Mouse (Mus musculus) left cerebral cortex, postnatal 14 days (tissue): ENCODE data around the gene Tnfrsf1a. TPM values are rescaled to one million over a fixed set of nuclear protein-coding genes. Genes with fewer than 3 reads are reported as not detected.

Experiments used
- DNase-seq, 2 experiments: peaks; one replicate each; pipeline ENCODE4 v3.0.0; 2021 to 2022; ENCODE audit warnings: low spot score in 2 of 2, mixed read lengths in 1 of 2
- intact Hi-C: fragments of 180-260 bp; cut with DNase I; formaldehyde crosslinking; loops from one replicate; pipeline ENCODE4 v1.15.1; 2025
- total RNA-seq, 2 experiments: library from RNA; stranded (reverse); gene quantifications; 2 replicates each; pipeline ENCODE4 v1.2.3; 2021

Gene Tnfrsf1a
- total RNA-seq, 2 experiments from 2014 or later, result 11.5 to 12.3 TPM

GRCm38 (mm10) chr6:125351368-125352045 lies 2.3 kb downstream of the Tnfrsf1a start:
- intact Hi-C loops, result no loop called here
- DNase-seq, result no peak

GRCm38 (mm10) chr6:125352046-125352384 lies 2.9 kb downstream of the Tnfrsf1a start:
- intact Hi-C loops, result no loop called here
- no peak for DNase-seq

- DNase-seq, result no peak
- intact Hi-C loops, result no loop called here
Observed at GRCm38 (mm10) chr6:125352811-125353210, 3.6 kb downstream of the Tnfrsf1a start.

GRCm38 (mm10) chr6:125353221-125353620 lies 4.1 kb downstream of the Tnfrsf1a start:
- intact Hi-C loops, result no loop called here
- DNase-seq, result no peak

GRCm38 (mm10) chr6:125353655-125354054 lies 4.5 kb downstream of the Tnfrsf1a start:
- intact Hi-C loops, result no loop called here
- DNase-seq, result no peak

GRCm38 (mm10) chr6:125354352-125355151 lies 5.4 kb downstream of the Tnfrsf1a start:
- intact Hi-C loops, result no loop called here
- no peak for DNase-seq

GRCm38 (mm10) chr6:125355197-125355741 lies 6.1 kb downstream of the Tnfrsf1a start:
- intact Hi-C loops, result no loop called here
- no peak for DNase-seq

GRCm38 (mm10) chr6:125356264-125356663 lies 7.1 kb downstream of the Tnfrsf1a start:
- intact Hi-C loops, result no loop called here
- DNase-seq, result no peak

- DNase-seq, result peak; percentile 22 to 39
Observed at GRCm38 (mm10) chr6:125357334-125357733, 8.2 kb downstream of the Tnfrsf1a start.

GRCm38 (mm10) chr6:125359999-125360398 lies 10.8 kb downstream of the Tnfrsf1a start:
- intact Hi-C loops, result loop anchor here (5.0 kb wide), 1 partner anchor 33 kb away; no protein-coding TSS in a partner anchor
- no peak for DNase-seq

More at GRCm38 (mm10) chr6:125357334-125357733, 8.2 kb downstream of the Tnfrsf1a start:
- intact Hi-C loops, result no loop called here

GRCm38 (mm10) chr6:125360846-125361245 lies 11.7 kb downstream of the Tnfrsf1a start:
- DNase-seq, result no peak
- intact Hi-C loops, result loop anchor here (5.0 kb wide), 1 partner anchor 34 kb away; no protein-coding TSS in a partner anchor

GRCm38 (mm10) chr6:125361467-125362291 lies 12.5 kb downstream of the Tnfrsf1a start:
- intact Hi-C loops, result loop anchor here (5.0 kb wide), 1 partner anchor 34 kb away; no protein-coding TSS in a partner anchor
- DNase-seq, result peak; percentile 61 to 86

- no peak for DNase-seq
- intact Hi-C loops, result loop anchor here (5.0 kb wide), 1 partner anchor 36 kb away; no protein-coding TSS in a partner anchor
Observed at GRCm38 (mm10) chr6:125363021-125363420, 13.9 kb downstream of the Tnfrsf1a start.

GRCm38 (mm10) chr6:125363451-125364242 lies 14.5 kb downstream of the Tnfrsf1a start:
- DNase-seq, result no peak
- intact Hi-C loops, result loop anchor here (2.0 to 5.0 kb wide), 2 partner anchors 36 to 89 kb away; no protein-coding TSS in a partner anchor

GRCm38 (mm10) chr6:125364448-125364847 lies 15.3 kb downstream of the Tnfrsf1a start:
- DNase-seq, result no peak
- intact Hi-C loops, result loop anchor here (2.0 to 5.0 kb wide), 2 partner anchors 37 to 90 kb away; no protein-coding TSS in a partner anchor

GRCm38 (mm10) chr6:125365522-125365921 lies 16.4 kb downstream of the Tnfrsf1a start:
- DNase-seq, result no peak
- intact Hi-C loops, result loop anchor here (2.0 kb wide), 1 partner anchor 91 kb away; no protein-coding TSS in a partner anchor

- intact Hi-C loops, result no loop called here
- no peak for DNase-seq
Observed at GRCm38 (mm10) chr6:125366133-125366532, 17.0 kb downstream of the Tnfrsf1a start.

GRCm38 (mm10) chr6:125367758-125368371 lies 18.7 kb downstream of the Tnfrsf1a start:
- no peak for DNase-seq
- intact Hi-C loops, result no loop called here
